Mouse (Mus musculus) embryonic facial prominence, embryonic 13.5 days (tissue): ENCODE measurements around the gene Iqgap1. TPM values are rescaled to one million over a fixed set of nuclear protein-coding genes. Genes with fewer than 3 reads are reported as not detected.

Experiments used
- ATAC-seq: fragments of 200-750 bp; cut with Nextera tagmentation; 2 replicates; pipeline ENCODE4 v1.8.0; 2017; ENCODE audit warnings: low read depth; ENCODE audit not compliant: insufficient number of reproducible peaks, insufficient read depth, low FRiP score, low TSS enrichment
- H3K27ac ChIP-seq: fragments of 300-500 bp; sonication (generic); 2 replicates; pipeline ENCODE4 v1.5.1; 2015; ENCODE audit warnings: moderate library complexity, mild to moderate bottlenecking, inconsistent platforms
- H3K27me3 ChIP-seq: fragments of 300-500 bp; sonication (generic); 2 replicates; pipeline ENCODE4 v1.6.1; 2015; ENCODE audit warnings: mild to moderate bottlenecking, inconsistent platforms
- H3K36me3 ChIP-seq: fragments of 300-500 bp; sonication (generic); 2 replicates; pipeline ENCODE4 v1.6.1; 2015; ENCODE audit warnings: mild to moderate bottlenecking, inconsistent platforms
- H3K4me1 ChIP-seq: fragments of 300-500 bp; sonication (generic); 2 replicates; pipeline ENCODE4 v1.6.1; 2015; ENCODE audit warnings: inconsistent platforms
- H3K4me2 ChIP-seq: fragments of 300-500 bp; sonication (generic); 2 replicates; pipeline ENCODE4 v1.6.1; 2015; ENCODE audit warnings: moderate library complexity, mild to moderate bottlenecking, inconsistent platforms
- H3K4me3 ChIP-seq: fragments of 300-500 bp; sonication (generic); 2 replicates; pipeline ENCODE4 v1.5.1; 2015; ENCODE audit warnings: mild to moderate bottlenecking, inconsistent platforms
- H3K9ac ChIP-seq: fragments of 300-500 bp; sonication (generic); 2 replicates; pipeline ENCODE4 v1.6.1; 2015; ENCODE audit warnings: mild to moderate bottlenecking, inconsistent platforms
- H3K9me3 ChIP-seq: fragments of 300-500 bp; sonication (generic); 2 replicates; pipeline ENCODE4 v1.6.1; 2016; ENCODE audit warnings: inconsistent platforms
- WGBS: fragments of 180-500 bp; shearing (Covaris S2); methylation state at CpG from one replicate; pipeline ENCODE4 v1.1.7; 2015; ENCODE audit warnings: mixed read lengths; 5-methylcytosine and 5-hydroxymethylcytosine counted together
- polyA plus RNA-seq: library from polyadenylated mRNA; unstranded; fragments of >200 nt; fragmentation: Nextera tagmentation; extraction: Ambion mirVana; gene quantifications from 2 replicates; pipeline ENCODE4 v1.2.1, GENCODE M21; 2015

Iqgap1 gene
- polyA plus RNA-seq, 1 experiment from 2014 or later = 56.0 TPM

GRCm38 (mm10) chr7:80860227-80860626, 34.5 kb upstream of the Iqgap1 start:
- Histone ChIP-seq H3K4me3 (peak overlapping the region; percentile 91), H3K4me1 (peaks cover 33% of the 10 kb centered on the region), H3K36me3 (peaks cover 24% of the 10 kb centered on the region), H3K27ac (no peak overlapping the region), H3K27me3 (no peaks in the 10 kb centered on the region), H3K4me2 (peak overlapping the region; percentile 75), H3K9ac (peak overlapping the region; percentile 97), H3K9me3 (no peaks in the 10 kb centered on the region)
- no peak for ATAC-seq
- WGBS = 1% methylated on average over 13 of the region's 13 CpGs

- ATAC-seq = no peak
- H3K9ac ChIP-seq = no peak overlapping the region
- no peaks in the 10 kb centered on the region for H3K27me3 ChIP-seq
- H3K4me1 ChIP-seq = peaks cover 11% of the 10 kb centered on the region
- H3K36me3 ChIP-seq = no peaks in the 10 kb centered on the region
- H3K27ac ChIP-seq = no peak overlapping the region
- H3K9me3 ChIP-seq = no peaks in the 10 kb centered on the region
- H3K4me3 ChIP-seq = no peak overlapping the region
- 21% methylated on average over 6 of the region's 6 CpGs for WGBS
- H3K4me2 ChIP-seq = no peak overlapping the region
Observed at GRCm38 (mm10) chr7:80857181-80857580, 31.4 kb upstream of the Iqgap1 start.

- no peak for ATAC-seq
- H3K36me3 ChIP-seq = no peaks in the 10 kb centered on the region
- no peak overlapping the region for H3K4me2 ChIP-seq
- no peak overlapping the region for H3K9ac ChIP-seq
- H3K27ac ChIP-seq = no peak overlapping the region
- no peaks in the 10 kb centered on the region for H3K27me3 ChIP-seq
- no peaks in the 10 kb centered on the region for H3K9me3 ChIP-seq
- H3K4me3 ChIP-seq = no peak overlapping the region
- H3K4me1 ChIP-seq = 0 out of 2 replicates have a peak, but pooled peaks cover 4% of the 10 kb centered on the region
Observed at GRCm38 (mm10) chr7:80855316-80855715, 29.5 kb upstream of the Iqgap1 start.

- Histone ChIP-seq H3K4me1 (no peaks in the 10 kb centered on the region), H3K9me3 (no peaks in the 10 kb centered on the region), H3K36me3 (no peaks in the 10 kb centered on the region), H3K4me2 (no peak overlapping the region), H3K9ac (no peak overlapping the region), H3K27me3 (no peaks in the 10 kb centered on the region), H3K27ac (no peak overlapping the region), H3K4me3 (no peak overlapping the region)
- no peak for ATAC-seq
- 97% methylated on average over 3 of the region's 3 CpGs for WGBS
Observed at GRCm38 (mm10) chr7:80853218-80853617, 27.4 kb upstream of the Iqgap1 start.

GRCm38 (mm10) chr7:80850520-80850919, 24.7 kb upstream of the Iqgap1 start:
- Histone ChIP-seq H3K27me3 (no peaks in the 10 kb centered on the region), H3K4me2 (no peak overlapping the region), H3K4me1 (0 out of 2 replicates have a peak, but pooled peaks cover 4% of the 10 kb centered on the region), H3K4me3 (no peak overlapping the region), H3K9ac (no peak overlapping the region), H3K27ac (no peak overlapping the region), H3K36me3 (no peaks in the 10 kb centered on the region), H3K9me3 (no peaks in the 10 kb centered on the region)
- WGBS = 81% methylated on average over 5 of the region's 5 CpGs
- no peak for ATAC-seq

GRCm38 (mm10) chr7:80849710-80850109, 23.9 kb upstream of the Iqgap1 start:
- no peaks in the 10 kb centered on the region for H3K27me3 ChIP-seq
- ATAC-seq = no peak
- 26% methylated on average over 4 of the region's 4 CpGs for WGBS

GRCm38 (mm10) chr7:80849267-80849666, 23.5 kb upstream of the Iqgap1 start:
- Histone ChIP-seq H3K27me3 (no peaks in the 10 kb centered on the region), H3K9ac (no peak overlapping the region), H3K4me1 (0 out of 2 replicates have a peak, but pooled peaks cover 4% of the 10 kb centered on the region), H3K4me2 (no peak overlapping the region), H3K9me3 (no peaks in the 10 kb centered on the region), H3K27ac (no peak overlapping the region), H3K4me3 (no peak overlapping the region), H3K36me3 (no peaks in the 10 kb centered on the region)
- no peak for ATAC-seq
- WGBS = 85% methylated on average over 2 of the region's 2 CpGs

More at GRCm38 (mm10) chr7:80849710-80850109, 23.9 kb upstream of the Iqgap1 start:
- no peak overlapping the region for H3K4me3 ChIP-seq
- H3K36me3 ChIP-seq = no peaks in the 10 kb centered on the region
- no peak overlapping the region for H3K4me2 ChIP-seq
- no peaks in the 10 kb centered on the region for H3K9me3 ChIP-seq
- 0 out of 2 replicates have a peak, but pooled peaks cover 4% of the 10 kb centered on the region for H3K4me1 ChIP-seq
- H3K27ac ChIP-seq = no peak overlapping the region
- no peak overlapping the region for H3K9ac ChIP-seq

- H3K4me1 ChIP-seq = 0 out of 2 replicates have a peak, but pooled peaks cover 4% of the 10 kb centered on the region
- ATAC-seq = no peak
- no peak overlapping the region for H3K27ac ChIP-seq
- WGBS = 83% methylated on average over 5 of the region's 5 CpGs
- no peaks in the 10 kb centered on the region for H3K27me3 ChIP-seq
- no peak overlapping the region for H3K4me2 ChIP-seq
- no peaks in the 10 kb centered on the region for H3K9me3 ChIP-seq
- H3K9ac ChIP-seq = no peak overlapping the region
- H3K4me3 ChIP-seq = no peak overlapping the region
- H3K36me3 ChIP-seq = no peaks in the 10 kb centered on the region
Observed at GRCm38 (mm10) chr7:80846709-80847108, 20.9 kb upstream of the Iqgap1 start.

GRCm38 (mm10) chr7:80846280-80846678, 20.5 kb upstream of the Iqgap1 start:
- ATAC-seq = no peak

GRCm38 (mm10) chr7:80845621-80846279, 20.0 kb upstream of the Iqgap1 start:
- no peak overlapping the region for H3K4me3 ChIP-seq
- 0 out of 2 replicates have a peak, but pooled peaks cover 4% of the 10 kb centered on the region for H3K4me1 ChIP-seq
- H3K27ac ChIP-seq = no peak overlapping the region
- no peaks in the 10 kb centered on the region for H3K27me3 ChIP-seq
- no peaks in the 10 kb centered on the region for H3K9me3 ChIP-seq
- 72% methylated on average over 15 of the region's 15 CpGs for WGBS
- H3K4me2 ChIP-seq = no peak overlapping the region
- H3K9ac ChIP-seq = 0 out of 2 replicates have a peak overlapping the region, but pooled peaks have one; percentile 11
- no peaks in the 10 kb centered on the region for H3K36me3 ChIP-seq
- ATAC-seq = no peak

More at GRCm38 (mm10) chr7:80846280-80846678, 20.5 kb upstream of the Iqgap1 start:
- no peaks in the 10 kb centered on the region for H3K36me3 ChIP-seq
- 0 out of 2 replicates have a peak, but pooled peaks cover 4% of the 10 kb centered on the region for H3K4me1 ChIP-seq
- no peak overlapping the region for H3K4me3 ChIP-seq
- H3K4me2 ChIP-seq = no peak overlapping the region
- 86% methylated on average over 10 of the region's 10 CpGs for WGBS
- no peaks in the 10 kb centered on the region for H3K9me3 ChIP-seq
- H3K27ac ChIP-seq = no peak overlapping the region
- 0 out of 2 replicates have a peak overlapping the region, but pooled peaks have one; percentile 11 for H3K9ac ChIP-seq
- H3K27me3 ChIP-seq = no peaks in the 10 kb centered on the region

- Histone ChIP-seq H3K36me3 (no peaks in the 10 kb centered on the region), H3K9me3 (no peaks in the 10 kb centered on the region), H3K9ac (no peak overlapping the region), H3K4me2 (no peak overlapping the region), H3K4me1 (0 out of 2 replicates have a peak, but pooled peaks cover 4% of the 10 kb centered on the region), H3K27ac (no peak overlapping the region), H3K27me3 (no peaks in the 10 kb centered on the region), H3K4me3 (no peak overlapping the region)
- 92% methylated on average over 12 of the region's 12 CpGs for WGBS
- no peak for ATAC-seq
Observed at GRCm38 (mm10) chr7:80844691-80845090, 18.9 kb upstream of the Iqgap1 start.

GRCm38 (mm10) chr7:80843910-80844640, 18.3 kb upstream of the Iqgap1 start:
- no peak overlapping the region for H3K4me3 ChIP-seq
- no peaks in the 10 kb centered on the region for H3K27me3 ChIP-seq
- H3K4me2 ChIP-seq = no peak overlapping the region
- H3K27ac ChIP-seq = no peak overlapping the region
- no peak for ATAC-seq
- no peak overlapping the region for H3K9ac ChIP-seq
- whole genome bisulfite sequencing = 88% methylated on average over 8 of the region's 8 CpGs
- H3K9me3 ChIP-seq = no peaks in the 10 kb centered on the region
- H3K4me1 ChIP-seq = 0 out of 2 replicates have a peak, but pooled peaks cover 6% of the 10 kb centered on the region
- H3K36me3 ChIP-seq = no peaks in the 10 kb centered on the region
